Mouse (Mus musculus) embryonic fibroblast, embryonic 13.5 days (primary cell): ENCODE measurements around the gene Ywhag. TPM values are rescaled to one million over a fixed set of nuclear protein-coding genes. Genes with fewer than 3 reads are reported as not detected.

Source experiments
- H3K27ac ChIP-seq: 2 replicates; pipeline ENCODE4 v1.5.1; 2012; ENCODE audit warnings: low read length, control low read depth, inconsistent platforms; ENCODE audit not compliant: insufficient read depth
- H3K4me1 ChIP-seq: 2 replicates; pipeline ENCODE4 v1.6.1; 2011; ENCODE audit warnings: low read length; ENCODE audit not compliant: control insufficient read depth, insufficient read depth
- H3K4me3 ChIP-seq: 2 replicates; pipeline ENCODE4 v1.5.1; 2011; ENCODE audit warnings: mild to moderate bottlenecking, control low read depth, low read length; ENCODE audit not compliant: insufficient read depth
- CTCF ChIP-seq: IDR thresholded peaks from 2 replicates; pipeline ENCODE4 v1.5.1; 2011; ENCODE audit warnings: mild to moderate bottlenecking, control low read depth, low read length, moderate library complexity, borderline replicate concordance; ENCODE audit not compliant: insufficient read depth
- POLR2A ChIP-seq: IDR thresholded peaks from 2 replicates; pipeline ENCODE4 v1.6.1; 2011; ENCODE audit warnings: low read depth, mild to moderate bottlenecking, control low read depth, low read length, moderate library complexity
- polyA plus RNA-seq: library from polyadenylated mRNA; stranded (reverse); fragments of >200 nt; gene quantifications from 2 replicates; pipeline ENCODE4 v1.2.4, GENCODE M21; 2011; ENCODE audit warnings: low read depth; ENCODE audit not compliant: missing spikeins, insufficient read length

The Ywhag gene
- polyA plus RNA-seq, 1 experiment: 255 TPM

DNA sequence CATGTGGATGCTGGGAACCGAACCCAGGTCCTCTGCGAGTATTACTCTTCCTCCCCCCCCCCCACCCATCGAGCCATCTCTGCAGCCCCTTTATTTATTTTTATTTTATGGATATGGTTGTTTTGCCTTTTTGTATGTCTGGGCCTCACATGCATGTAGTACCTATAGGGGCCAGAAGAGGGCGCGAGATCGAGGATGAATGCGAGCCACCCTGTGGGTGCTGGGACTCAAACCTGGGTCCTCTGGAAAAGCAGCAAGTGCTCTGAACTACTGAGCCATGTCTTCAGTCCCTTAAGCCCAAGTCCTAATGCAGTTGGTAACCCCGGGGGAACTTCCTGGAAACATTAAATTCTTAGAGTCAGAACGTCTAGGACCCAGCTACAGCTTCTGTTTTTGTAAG is 32.5 kb upstream of the Ywhag start:
- Histone ChIP-seq H3K4me1 (peaks cover 1% of the 10 kb centered on the region; the same call in 1 of the 2 replicates), H3K4me3 (no peak overlapping the region), H3K27ac (no peak overlapping the region)
- TF ChIP-seq POLR2A (no peak), CTCF (no peak)

- no peak; the same call in 1 of the 2 replicates for TF ChIP-seq CTCF
- TF ChIP-seq POLR2A: no peak
- Histone ChIP-seq H3K4me3 (no peak overlapping the region), H3K4me1 (peaks cover 9% of the 10 kb centered on the region; the same call in 1 of the 2 replicates), H3K27ac (no peak overlapping the region)
These were observed 31.1 kb upstream of the Ywhag start for GRCm38 (mm10) chr5:135965501-135965930.

DNA sequence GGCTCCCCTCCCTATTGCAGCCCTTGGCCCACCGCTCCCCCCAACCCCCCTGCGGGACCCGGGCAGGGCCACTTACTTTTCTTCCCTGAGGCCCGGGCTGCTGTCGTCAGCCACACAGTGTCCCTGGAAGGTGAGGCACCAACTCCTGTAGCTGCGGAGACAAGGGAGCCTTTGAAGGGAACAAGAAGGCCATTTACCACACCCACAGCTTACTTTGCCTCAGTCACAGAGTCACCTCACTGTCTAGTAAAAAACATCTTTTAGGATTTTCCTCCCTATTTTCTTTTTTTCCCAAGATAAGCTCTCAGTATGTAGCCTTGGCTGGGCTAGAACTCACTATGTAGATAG is 28.8 kb upstream of the Ywhag start:
- TF ChIP-seq POLR2A: no peak
- no peak for TF ChIP-seq CTCF
- Histone ChIP-seq H3K27ac (peak overlapping the region; percentile 41; the same call in 1 of the 2 replicates), H3K4me1 (peaks cover 9% of the 10 kb centered on the region; the same call in 1 of the 2 replicates)

DNA sequence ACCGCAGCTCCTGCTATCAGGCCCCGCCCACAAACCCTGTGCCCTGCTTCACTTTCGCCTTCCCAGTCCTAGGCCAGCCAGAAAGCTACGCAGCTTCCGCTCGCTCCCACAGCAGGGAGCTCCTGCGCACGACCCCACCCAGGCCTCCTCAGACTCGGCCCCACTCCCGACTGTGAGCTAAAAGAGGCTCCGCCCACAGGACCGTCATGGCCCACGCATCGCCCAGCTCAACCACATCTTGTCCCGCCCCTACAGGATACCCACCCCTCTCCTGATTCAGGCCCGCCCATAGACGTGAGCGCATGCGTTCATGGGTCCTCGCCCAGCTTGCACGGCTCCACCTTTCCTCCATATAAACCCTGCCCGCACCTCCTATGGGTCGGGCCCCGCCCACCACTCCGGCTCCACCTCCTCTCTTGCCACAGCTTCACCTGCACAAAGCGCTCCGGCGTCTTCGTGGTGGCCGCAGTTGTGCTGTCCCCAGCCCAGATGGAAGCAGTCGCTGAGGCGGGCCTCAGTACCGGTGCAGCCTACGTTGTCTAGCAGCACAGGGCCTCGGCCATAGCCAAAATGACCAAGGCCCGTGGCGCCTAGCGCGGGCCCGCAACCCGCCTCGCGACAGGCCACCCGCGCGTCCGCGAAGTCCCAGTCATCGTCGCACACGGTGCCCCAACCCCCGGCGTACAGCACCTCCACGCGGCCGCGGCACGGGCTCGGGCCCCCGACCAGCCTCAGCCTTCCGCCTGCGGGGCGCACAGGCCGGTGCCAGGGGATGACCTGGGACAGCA is 28.3 kb upstream of the Ywhag start:
- Histone ChIP-seq H3K4me1 (peaks cover 9% of the 10 kb centered on the region; the same call in 1 of the 2 replicates), H3K4me3 (peak overlapping the region; percentile 40), H3K27ac (peak overlapping the region; percentile 41)
- TF ChIP-seq POLR2A (peak; percentile 99), CTCF (no peak)

More for the DNA sequence above, 28.8 kb upstream of the Ywhag start:
- H3K4me3 ChIP-seq: peak overlapping the region; percentile 40

DNA sequence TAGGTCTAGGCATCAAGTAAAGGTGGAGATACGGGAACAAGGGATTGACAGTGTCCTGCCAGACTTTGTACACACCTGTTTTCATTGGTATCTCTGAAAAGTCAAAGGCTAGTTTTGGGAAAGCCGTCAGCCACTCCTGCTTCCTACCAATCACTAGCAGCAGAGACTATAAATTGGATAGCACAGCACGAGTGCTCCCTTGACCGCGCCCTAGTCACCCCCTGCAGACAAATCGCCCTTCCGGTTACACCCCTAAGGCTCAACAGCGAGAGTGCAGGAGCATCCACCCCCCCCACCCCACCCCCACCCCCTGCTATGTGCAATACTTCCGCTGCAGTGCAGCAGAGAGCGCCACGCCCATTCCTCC is 27.7 kb upstream of the Ywhag start:
- Histone ChIP-seq H3K27ac (peak overlapping the region; percentile 96), H3K4me1 (peaks cover 11% of the 10 kb centered on the region; the same call in 1 of the 2 replicates), H3K4me3 (peak overlapping the region; percentile 53)
- TF ChIP-seq CTCF (no peak), POLR2A (peak; percentile 70)

GRCm38 (mm10) chr5:135960909-135961635 is 26.7 kb upstream of the Ywhag start:
- H3K27ac ChIP-seq: peak overlapping the region; percentile 96; the same call in 1 of the 2 replicates
- TF ChIP-seq CTCF (no peak), POLR2A (peak; percentile 23; the same call in 1 of the 2 replicates)
- peaks cover 14% of the 10 kb centered on the region; the same call in 1 of the 2 replicates for H3K4me1 ChIP-seq
- H3K4me3 ChIP-seq: peak overlapping the region; percentile 53

DNA sequence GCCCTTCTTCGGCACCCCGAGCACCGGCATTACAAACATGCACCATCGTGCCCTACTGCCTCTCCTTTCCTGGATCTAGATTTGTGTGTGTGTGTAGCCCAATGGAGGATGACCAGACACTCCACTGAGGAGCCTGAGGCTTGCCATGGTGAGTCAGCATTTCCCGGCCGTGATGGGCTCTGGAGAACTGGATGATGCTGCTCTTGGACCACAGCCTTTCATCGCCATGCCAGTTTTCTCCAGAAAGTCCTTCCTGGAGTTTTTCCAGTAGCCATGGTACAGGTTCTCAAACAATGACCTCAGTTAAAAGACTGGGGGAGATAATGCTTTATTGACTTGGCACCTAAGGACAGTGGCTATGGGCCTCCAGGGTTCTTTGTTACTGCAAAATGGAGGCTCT is 25.5 kb upstream of the Ywhag start:
- H3K4me3 ChIP-seq: no peak overlapping the region
- H3K4me1 ChIP-seq: peaks cover 14% of the 10 kb centered on the region; the same call in 1 of the 2 replicates
- TF ChIP-seq POLR2A: no peak
- no peak for TF ChIP-seq CTCF
- no peak overlapping the region for H3K27ac ChIP-seq

- no peak overlapping the region for H3K4me3 ChIP-seq
- H3K27ac ChIP-seq: no peak overlapping the region; the same call in 1 of the 2 replicates
- peaks cover 14% of the 10 kb centered on the region; the same call in 1 of the 2 replicates for H3K4me1 ChIP-seq
- no peak for TF ChIP-seq CTCF
- peak; percentile 13; the same call in 1 of the 2 replicates for TF ChIP-seq POLR2A
These were observed 24.0 kb upstream of the Ywhag start for GRCm38 (mm10) chr5:135958367-135958766.

DNA sequence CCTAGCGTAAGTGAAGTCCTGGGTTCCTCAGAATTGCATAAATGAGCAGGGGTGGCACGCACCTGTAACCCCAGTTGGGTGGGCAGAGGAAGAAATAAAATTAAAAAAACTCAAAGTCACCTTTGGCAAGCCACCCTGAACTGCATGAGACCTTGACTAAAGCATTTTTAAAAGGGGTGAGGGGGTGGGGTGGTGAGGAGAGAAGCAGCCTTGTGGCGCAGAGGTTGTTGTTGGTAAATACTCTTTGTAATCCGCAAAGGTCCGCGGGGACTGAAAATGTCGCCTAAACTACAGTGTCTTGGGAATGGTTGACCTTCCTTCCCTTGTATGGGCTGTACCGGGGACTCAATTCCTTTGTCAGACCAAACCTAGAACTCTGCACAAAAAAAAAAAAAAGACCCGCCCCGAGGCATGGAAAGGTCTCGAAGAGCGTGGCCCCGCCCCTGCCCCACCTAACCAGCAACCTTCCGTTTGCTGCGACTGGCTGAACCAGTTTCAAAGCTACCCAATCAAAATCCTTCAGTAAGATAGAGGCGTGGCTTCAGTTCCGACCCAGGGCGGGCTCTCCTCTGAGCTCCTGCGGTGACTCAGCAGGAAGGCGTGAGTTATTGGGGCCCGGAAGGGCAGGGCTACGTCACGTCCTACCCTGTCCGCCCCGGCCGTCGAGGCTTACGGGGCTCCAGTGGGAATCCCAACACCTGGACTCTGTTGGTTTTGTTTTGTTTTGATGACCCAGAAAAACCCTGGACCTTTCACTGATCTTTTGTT is 23.0 kb upstream of the Ywhag start:
- TF ChIP-seq POLR2A: peak; percentile 58; the same call in 1 of the 2 replicates
- TF ChIP-seq CTCF: no peak
- Histone ChIP-seq H3K27ac (peak overlapping the region; percentile 86), H3K4me3 (peak overlapping the region; percentile 13; the same call in 1 of the 2 replicates), H3K4me1 (peaks cover 14% of the 10 kb centered on the region; the same call in 1 of the 2 replicates)
